Mouse (Mus musculus): Measurements from ENCODE around the gene Psmd10. TPM values are rescaled to one million over a fixed set of nuclear protein-coding genes. Genes with fewer than 3 reads are reported as not detected.

The Psmd10 gene
- polyA plus RNA-seq, 1 experiment = 8.0 TPM

- no peaks in the 10 kb centered on the region for H3K27me3 ChIP-seq (ENCODE audit: control insufficient read depth, insufficient read depth, low read length)
- H3K4me3 ChIP-seq (ENCODE audit: control insufficient read depth, insufficient read depth, low read length) = no peak overlapping the region
- TF ChIP-seq POLR2A (IDR thresholded peaks at IDR 0.05; ENCODE audit: control insufficient read depth, extremely low read depth, insufficient read depth, low read length, poor library complexity) = no peak
- no peak for TF ChIP-seq CTCF (IDR thresholded peaks at IDR 0.05; ENCODE audit: borderline replicate concordance, control insufficient read depth, extremely low read depth, insufficient read depth, low read length, poor library complexity)
- no peak overlapping the region for H3K27ac ChIP-seq (ENCODE audit: control insufficient read depth, insufficient read depth, low read length)
- no peaks in the 10 kb centered on the region for H3K36me3 ChIP-seq (ENCODE audit: control insufficient read depth, insufficient read depth, low read length)
- no peaks in the 10 kb centered on the region for H3K4me1 ChIP-seq (replicated peaks; ENCODE audit: control insufficient read depth, insufficient read depth, low read length)
- WGBS = 86% methylated on average over 5 of the region's 5 CpGs
- DNase-seq = no peak
Measured at GRCm38 (mm10) chrX:140936271-140936670, 20.3 kb downstream of the Psmd10 start.

- H3K27ac ChIP-seq (ENCODE audit: control insufficient read depth, insufficient read depth, low read length) = no peak overlapping the region
- TF ChIP-seq POLR2A (IDR thresholded peaks at IDR 0.05; ENCODE audit: control insufficient read depth, extremely low read depth, insufficient read depth, low read length, poor library complexity) = no peak
- DNase-seq = no peak
- H3K4me3 ChIP-seq (ENCODE audit: control insufficient read depth, insufficient read depth, low read length) = no peak overlapping the region
- H3K4me1 ChIP-seq (replicated peaks; ENCODE audit: control insufficient read depth, insufficient read depth, low read length) = no peaks in the 10 kb centered on the region
- WGBS = 57% methylated on average over 3 of the region's 3 CpGs
- no peaks in the 10 kb centered on the region for H3K27me3 ChIP-seq (ENCODE audit: control insufficient read depth, insufficient read depth, low read length)
- no peaks in the 10 kb centered on the region for H3K36me3 ChIP-seq (ENCODE audit: control insufficient read depth, insufficient read depth, low read length)
Measured at GRCm38 (mm10) chrX:140933263-140933662, 23.3 kb downstream of the Psmd10 start.

GRCm38 (mm10) chrX:140932066-140932465 is 24.5 kb downstream of the Psmd10 start:
- DNase-seq = no peak
- Histone ChIP-seq H3K36me3 (ENCODE audit: control insufficient read depth, insufficient read depth, low read length) (no peaks in the 10 kb centered on the region), H3K4me3 (ENCODE audit: control insufficient read depth, insufficient read depth, low read length) (no peak overlapping the region), H3K27ac (ENCODE audit: control insufficient read depth, insufficient read depth, low read length) (no peak overlapping the region), H3K4me1 (replicated peaks; ENCODE audit: control insufficient read depth, insufficient read depth, low read length) (no peaks in the 10 kb centered on the region), H3K27me3 (ENCODE audit: control insufficient read depth, insufficient read depth, low read length) (no peaks in the 10 kb centered on the region)
- TF ChIP-seq POLR2A (IDR thresholded peaks at IDR 0.05; ENCODE audit: control insufficient read depth, extremely low read depth, insufficient read depth, low read length, poor library complexity) (no peak), CTCF (IDR thresholded peaks at IDR 0.05; ENCODE audit: borderline replicate concordance, control insufficient read depth, extremely low read depth, insufficient read depth, low read length, poor library complexity) (no peak)
- 70% methylated on average over 3 of the region's 3 CpGs for WGBS

DNA sequence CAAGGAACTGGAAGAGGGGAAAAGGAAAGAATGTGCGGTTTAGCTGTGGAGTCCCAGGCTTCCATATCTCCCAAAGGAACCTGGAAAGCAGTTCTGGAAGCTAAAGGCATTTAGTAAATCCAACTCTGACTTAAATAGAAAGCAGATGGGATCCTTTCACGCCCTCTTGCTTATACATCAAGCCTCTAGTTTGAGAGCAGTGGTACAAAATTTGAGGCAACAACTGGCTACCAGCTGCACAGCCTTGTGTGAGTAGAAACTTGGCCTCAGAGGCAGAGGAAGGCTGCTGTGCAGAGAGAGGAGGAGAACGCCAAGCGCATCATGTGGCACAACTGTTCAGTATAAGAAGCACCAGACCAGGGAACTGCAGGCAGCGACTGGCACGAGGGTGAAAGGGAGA is 35.2 kb downstream of the Psmd10 start:
- H3K4me1 ChIP-seq (replicated peaks; ENCODE audit: control insufficient read depth, insufficient read depth, low read length) = no peaks in the 10 kb centered on the region
- no peak for TF ChIP-seq POLR2A (IDR thresholded peaks at IDR 0.05; ENCODE audit: control insufficient read depth, extremely low read depth, insufficient read depth, low read length, poor library complexity)
- TF ChIP-seq CTCF (IDR thresholded peaks at IDR 0.05; ENCODE audit: borderline replicate concordance, control insufficient read depth, extremely low read depth, insufficient read depth, low read length, poor library complexity) = no peak
- H3K36me3 ChIP-seq (ENCODE audit: control insufficient read depth, insufficient read depth, low read length) = no peaks in the 10 kb centered on the region
- H3K27me3 ChIP-seq (ENCODE audit: control insufficient read depth, insufficient read depth, low read length) = no peaks in the 10 kb centered on the region
- H3K27ac ChIP-seq (ENCODE audit: control insufficient read depth, insufficient read depth, low read length) = no peak overlapping the region
- WGBS = 90% methylated on average over 6 of the region's 6 CpGs
- no peak for DNase-seq
- no peak overlapping the region for H3K4me3 ChIP-seq (ENCODE audit: control insufficient read depth, insufficient read depth, low read length)

DNA sequence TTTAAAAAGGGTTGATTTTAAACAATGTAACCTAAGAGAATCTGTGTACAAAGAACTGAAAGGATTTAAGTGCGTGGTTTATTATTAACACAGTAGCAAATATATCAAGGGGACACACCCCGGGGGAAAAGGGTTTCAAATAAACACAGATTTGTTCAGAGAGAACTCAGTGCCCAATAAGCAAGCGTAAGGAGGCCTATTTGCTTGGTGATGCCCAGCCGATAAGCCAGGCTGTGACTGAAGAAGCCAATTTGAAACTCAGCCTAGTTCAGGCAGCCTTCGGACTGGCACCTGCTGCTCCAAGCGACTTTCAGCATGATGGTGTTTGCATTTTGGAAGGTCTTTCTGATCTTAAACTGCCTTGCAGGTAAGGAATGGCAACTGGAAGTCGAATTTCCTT is 49.2 kb downstream of the Psmd10 start, which contains the start of gene Vsig1:
Gene Vsig1 (plus strand): TSS at position 249 of the 400 bp plus-strand sequence.
- no peak within 1 kb of the TSS for H3K4me3 ChIP-seq (ENCODE audit: control insufficient read depth, insufficient read depth, low read length)
- 83% methylated on average over 7 of the region's 7 CpGs for WGBS
- no peak for DNase-seq
- no peaks in the 10 kb centered on the region for H3K4me1 ChIP-seq (replicated peaks; ENCODE audit: control insufficient read depth, insufficient read depth, low read length)
- no peaks in the 10 kb centered on the region for H3K27me3 ChIP-seq (ENCODE audit: control insufficient read depth, insufficient read depth, low read length)
- H3K27ac ChIP-seq (ENCODE audit: control insufficient read depth, insufficient read depth, low read length) = no peak within 1 kb of the TSS
- TF ChIP-seq CTCF (IDR thresholded peaks at IDR 0.05; ENCODE audit: borderline replicate concordance, control insufficient read depth, extremely low read depth, insufficient read depth, low read length, poor library complexity) = no peak
- no peak for TF ChIP-seq POLR2A (IDR thresholded peaks at IDR 0.05; ENCODE audit: control insufficient read depth, extremely low read depth, insufficient read depth, low read length, poor library complexity)
- no peaks in the 10 kb centered on the region for H3K36me3 ChIP-seq (ENCODE audit: control insufficient read depth, insufficient read depth, low read length)

DNA sequence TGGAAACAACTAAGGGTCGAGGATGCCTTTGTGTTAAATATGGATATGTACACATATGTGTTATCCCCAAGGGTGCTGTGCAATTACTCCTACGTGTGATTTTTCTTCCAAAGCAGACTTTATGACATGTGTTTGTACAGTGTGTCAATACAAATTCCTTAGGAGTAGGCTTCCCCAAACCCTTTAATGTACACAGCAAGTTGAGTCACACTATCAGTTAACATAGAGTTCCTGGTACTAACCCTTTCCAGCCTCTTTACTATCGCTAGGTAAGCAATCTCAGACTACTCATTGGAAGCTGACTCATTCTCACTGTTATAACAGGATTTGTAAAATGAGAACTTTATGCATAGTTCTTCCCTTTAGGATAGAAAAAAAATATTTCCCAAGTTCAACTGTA is 53.0 kb downstream of the Psmd10 start:
- Histone ChIP-seq H3K4me3 (ENCODE audit: control insufficient read depth, insufficient read depth, low read length) (no peak overlapping the region), H3K36me3 (ENCODE audit: control insufficient read depth, insufficient read depth, low read length) (no peaks in the 10 kb centered on the region), H3K27ac (ENCODE audit: control insufficient read depth, insufficient read depth, low read length) (no peak overlapping the region), H3K4me1 (replicated peaks; ENCODE audit: control insufficient read depth, insufficient read depth, low read length) (no peaks in the 10 kb centered on the region), H3K27me3 (ENCODE audit: control insufficient read depth, insufficient read depth, low read length) (no peaks in the 10 kb centered on the region)
- WGBS = 95% methylated on average over 3 of the region's 3 CpGs
- TF ChIP-seq CTCF (IDR thresholded peaks at IDR 0.05; ENCODE audit: borderline replicate concordance, control insufficient read depth, extremely low read depth, insufficient read depth, low read length, poor library complexity) (no peak), POLR2A (IDR thresholded peaks at IDR 0.05; ENCODE audit: control insufficient read depth, extremely low read depth, insufficient read depth, low read length, poor library complexity) (no peak)
- DNase-seq = no peak

Other genes with a start within 250 kb of the Psmd10 start
- not detected in 2 replicates for gene Tex13b, start 143.3 kb downstream of the Psmd10 start, polyA plus RNA-seq (2012; rRNA removed)
- gene Vsig1, start 49.1 kb downstream of the Psmd10 start, polyA plus RNA-seq (2012; rRNA removed) = 0.10 and 0.15 TPM in 2 replicates
- 6.5 and 7.3 TPM in 2 replicates for gene Atg4a, start 179 bp upstream of the Psmd10 start, polyA plus RNA-seq (2012; rRNA removed)

Data from thymus, adult 2 months (tissue).